Mouse (Mus musculus) gastrocnemius, postnatal 10 days (tissue): ENCODE results near the gene Olfr618. TPM values are rescaled to one million over a fixed set of nuclear protein-coding genes. Genes with fewer than 3 reads are reported as not detected.
"Not testable (repeated sequence)": the region's sequence is repeated elsewhere in the genome, so short reads cannot be mapped to it uniquely, and the experiment has no call there.

Experiments
- DNase-seq: peaks from one replicate; pipeline ENCODE4 v3.0.0; 2021; ENCODE audit warnings: mixed read lengths
- long read RNA-seq, 2 experiments: library from polyadenylated mRNA; stranded (forward); transcript quantifications; one replicate each; pipeline ENCODE4 v2.0.0; 2021
- microRNA-seq, 2 experiments: library from miRNA; unstranded; fragments of <30 nt; microRNA quantifications; one replicate each; pipeline ENCODE4 v1.2.0; 2021
- total RNA-seq, 2 experiments: library from RNA; stranded (reverse); gene quantifications; 2 replicates each; pipeline ENCODE4 v1.2.3; 2021

Olfr618 gene
- total RNA-seq = not detected
- long read RNA-seq, experiment 1 = 0 reads
- long read RNA-seq, experiment 2 = 0 reads

- no peak for DNase-seq
Measured at GRCm38 (mm10) chr7:103589803-103590202, at the start of gene Olfr618. TSS of gene Olfr618 (plus strand) at chr7:103590103.

DNA sequence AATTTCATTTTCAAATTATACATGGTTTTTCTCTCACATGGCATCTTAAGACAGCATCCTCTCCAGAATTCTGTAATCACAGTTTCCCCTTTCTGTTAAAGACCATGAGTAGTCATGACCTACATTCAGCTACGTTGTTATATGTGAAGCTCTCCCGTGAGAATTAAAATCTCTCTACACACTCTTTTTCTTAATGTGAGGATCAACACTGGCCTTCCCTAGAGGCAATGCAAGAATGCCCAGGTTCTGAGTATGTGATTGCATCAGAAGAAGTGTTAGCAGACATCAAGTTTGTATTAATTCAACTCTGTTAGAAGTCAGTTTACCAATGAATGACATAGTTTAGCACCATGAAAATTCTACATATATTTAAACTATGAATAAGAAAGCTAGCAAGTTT lies 47.3 kb upstream of the Olfr618 start, which contains the start of gene Olfr612:
TSS of gene Olfr612 (minus strand) at position 101 of the 400 bp plus-strand sequence.
- DNase-seq = not testable (repeated sequence)

GRCm38 (mm10) chr7:103547774-103548173 lies 42.1 kb upstream of the Olfr618 start, which contains the start of gene Olfr613:
TSS of gene Olfr613 (plus strand) at chr7:103548074.
- no peak for DNase-seq

DNA sequence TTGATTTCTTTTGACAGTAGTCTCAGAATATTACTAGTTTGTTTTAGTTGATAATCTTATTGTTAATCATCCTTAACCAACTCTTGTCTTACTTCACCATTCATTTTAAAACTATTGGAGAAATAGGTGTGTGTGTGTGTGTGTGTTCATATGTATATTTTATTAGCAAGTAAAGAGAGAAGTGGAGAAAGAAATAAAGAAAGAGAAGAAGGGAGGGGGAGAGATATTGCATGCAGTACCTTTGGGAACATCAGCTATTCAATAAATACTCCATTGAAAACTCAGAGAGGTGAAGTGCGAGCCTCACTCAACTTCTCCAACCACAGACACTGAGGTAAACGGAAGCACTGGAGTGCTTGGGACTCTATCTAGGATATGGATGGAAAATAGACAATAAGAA lies 34.1 kb upstream of the Olfr618 start, which contains the start of gene Olfr615:
TSS of gene Olfr615 (plus strand) at position 301 of the 400 bp plus-strand sequence.
- no peak for DNase-seq

DNA sequence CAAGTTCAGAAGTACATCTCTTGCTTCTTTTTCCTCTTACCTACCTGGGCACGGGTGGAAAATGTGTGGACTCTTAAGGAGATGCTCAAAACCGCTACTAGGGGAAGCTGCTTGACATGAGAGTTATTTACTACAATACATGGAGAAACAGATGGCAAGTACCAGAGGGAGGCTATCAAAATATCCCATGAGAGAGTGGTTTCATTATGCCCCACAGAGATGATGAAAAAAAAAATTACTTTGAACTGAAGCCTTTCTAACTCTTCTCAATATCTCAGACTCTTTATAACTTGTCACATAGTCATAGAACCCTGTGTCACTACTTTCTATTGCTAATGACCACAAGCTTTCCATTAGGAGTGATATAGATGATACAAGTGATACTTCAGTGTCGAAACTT lies 20.9 kb upstream of the Olfr618 start, which contains the start of gene Olfr616:
TSS of gene Olfr616 (minus strand) at position 101 of the 400 bp plus-strand sequence.
- DNase-seq = no peak

- DNase-seq = no peak
Measured at GRCm38 (mm10) chr7:103572761-103573160, 17.1 kb upstream of the Olfr618 start, which contains the start of gene Olfr617. TSS of gene Olfr617 (plus strand) at chr7:103573061.

GRCm38 (mm10) chr7:103600275-103600674 lies 10.4 kb downstream of the Olfr618 start, which contains the start of gene Olfr619:
TSS of gene Olfr619 (plus strand) at chr7:103600575.
- no peak for DNase-seq

DNA sequence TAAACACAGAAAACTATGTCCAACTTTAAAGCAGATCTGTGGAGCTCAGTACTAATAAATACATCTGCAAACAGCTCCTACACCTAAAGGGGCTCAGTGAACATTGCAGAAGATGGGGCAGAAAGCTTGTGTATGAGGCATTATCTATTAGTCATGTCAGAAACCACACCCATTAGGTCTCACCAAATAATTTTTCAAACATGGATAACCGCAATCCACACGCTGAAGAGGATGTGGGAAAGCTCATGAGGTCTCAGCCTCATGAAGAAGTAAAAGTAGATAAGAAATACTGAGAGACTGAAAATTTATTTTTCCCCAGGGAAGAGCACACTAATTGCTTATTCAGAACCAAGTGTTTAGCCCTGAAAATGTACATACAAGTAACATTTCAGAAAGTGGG lies 17.5 kb downstream of the Olfr618 start:
- DNase-seq = no peak

DNA sequence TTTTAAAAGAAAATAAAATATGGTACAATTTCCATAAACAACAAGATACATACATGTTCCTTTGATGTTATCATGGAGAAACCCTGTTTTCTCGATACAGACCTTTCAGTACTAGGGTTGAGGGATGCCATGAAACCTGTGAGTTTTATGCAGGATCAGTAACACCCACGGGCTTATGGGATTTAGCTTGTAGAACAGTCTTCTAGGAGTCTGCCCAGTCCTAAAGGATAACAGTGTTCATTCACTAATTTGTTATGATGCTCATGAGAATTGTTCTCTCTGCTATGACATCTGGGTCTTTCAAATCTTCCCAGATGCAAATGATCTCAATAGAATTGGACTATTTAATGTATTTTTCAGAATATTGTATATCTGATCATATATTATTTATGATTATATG lies 22.5 kb downstream of the Olfr618 start, which contains the start of gene Olfr620:
TSS of gene Olfr620 (minus strand) at position 101 of the 400 bp plus-strand sequence.
- DNase-seq = no peak

GRCm38 (mm10) chr7:103636795-103637194 lies 46.9 kb downstream of the Olfr618 start:
- DNase-seq = no peak

- DNase-seq = no peak
Measured at GRCm38 (mm10) chr7:103642602-103643001, 52.7 kb downstream of the Olfr618 start, which contains the start of gene Olfr622. TSS of gene Olfr622 (minus strand) at chr7:103642702.

DNA sequence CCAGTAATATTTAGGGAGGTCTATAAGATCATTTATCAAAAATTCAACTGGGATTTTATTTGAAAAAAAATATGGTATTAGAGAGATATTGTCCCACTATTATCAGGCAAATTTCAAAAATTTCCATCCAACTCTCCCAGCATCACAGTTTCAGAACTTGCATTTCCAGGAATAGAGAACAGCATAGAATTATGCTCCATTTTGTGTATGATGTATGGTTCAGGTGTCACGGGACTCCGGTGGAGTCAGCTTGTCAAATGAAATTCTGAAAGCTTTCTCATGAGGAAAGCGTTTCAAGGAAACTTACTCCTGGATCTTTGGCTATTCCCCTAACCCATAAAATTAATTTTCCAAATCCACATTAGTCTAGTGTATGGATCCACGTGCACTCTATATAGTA lies 54.2 kb downstream of the Olfr618 start:
- DNase-seq = no peak

Small RNA genes within 50 kb of the gene (microRNA-seq; reads per million reads assigned to microRNA genes)
- 0 reads per million in 2 experiments for gene Gm26506

Other genes starting within 250 kb of the Olfr618 start
- gene Olfr600, start 240.4 kb upstream of the Olfr618 start, total RNA-seq = not detected
- not detected for gene Olfr601, start 227.4 kb upstream of the Olfr618 start, total RNA-seq
- not detected for gene Olfr603, start 203.9 kb upstream of the Olfr618 start, total RNA-seq
- not detected for gene Usp17lc, start 175.0 kb upstream of the Olfr618 start, total RNA-seq
- gene Olfr605, start 144.7 kb upstream of the Olfr618 start, total RNA-seq = not detected
- gene Olfr606, start 141.1 kb upstream of the Olfr618 start, total RNA-seq = not detected
- gene Olfr607, start 126.0 kb upstream of the Olfr618 start, total RNA-seq = not detected
- gene Olfr608, start 120.2 kb upstream of the Olfr618 start, total RNA-seq = not detected
- not detected for gene Olfr609, start 92.0 kb upstream of the Olfr618 start, total RNA-seq
- not detected for gene Olfr610, start 78.0 kb upstream of the Olfr618 start, total RNA-seq
- gene Olfr611, start 69.3 kb upstream of the Olfr618 start, total RNA-seq = not detected
- gene Olfr612, start 47.4 kb upstream of the Olfr618 start, total RNA-seq = not detected
- gene Olfr613, start 42.0 kb upstream of the Olfr618 start, total RNA-seq = not detected
- gene Olfr615, start 34.0 kb upstream of the Olfr618 start, total RNA-seq = not detected
- not detected for gene Olfr616, start 21.0 kb upstream of the Olfr618 start, total RNA-seq
- not detected for gene Olfr617, start 17.0 kb upstream of the Olfr618 start, total RNA-seq
- gene Olfr619, start 10.5 kb downstream of the Olfr618 start, total RNA-seq = not detected
- not detected for gene Olfr620, start 22.4 kb downstream of the Olfr618 start, total RNA-seq
- not detected for gene Olfr622, start 52.6 kb downstream of the Olfr618 start, total RNA-seq
- gene Olfr623, start 73.6 kb downstream of the Olfr618 start, total RNA-seq = not detected
- not detected for gene Olfr624, start 81.1 kb downstream of the Olfr618 start, total RNA-seq
- gene Olfr625-ps1, start 92.6 kb downstream of the Olfr618 start, total RNA-seq = not detected
- not detected for gene Olfr243, start 124.6 kb downstream of the Olfr618 start, total RNA-seq
- not detected for gene Olfr628, start 140.3 kb downstream of the Olfr618 start, total RNA-seq
- not detected for gene Olfr629, start 154.8 kb downstream of the Olfr618 start, total RNA-seq
- not detected for gene Olfr630, start 167.2 kb downstream of the Olfr618 start, total RNA-seq
- gene Olfr69, start 181.5 kb downstream of the Olfr618 start, total RNA-seq = not detected
- gene Olfr68, start 189.6 kb downstream of the Olfr618 start, total RNA-seq = not detected
- gene Olfr67, start 201.7 kb downstream of the Olfr618 start, total RNA-seq = not detected
- 100 to 1,000 TPM; 105 to 167 TPM for gene Hbb-bt, start 223.9 kb downstream of the Olfr618 start, total RNA-seq
- gene Hbb-bs, start 238.0 kb downstream of the Olfr618 start, total RNA-seq = 1,000 to 10,000 TPM in 1 of 2 experiments, 100 to 1,000 TPM in 1; 926 to 1,441 TPM